Mouse (Mus musculus) brain, embryonic 14.5 days (tissue): ENCODE results near the gene Efcab8.

ENCODE experiments used
- CTCF ChIP-seq: fragments of 200-500 bp; IDR thresholded peaks from 2 replicates; pipeline ENCODE4 v1.5.1; 2012; ENCODE audit warnings: inconsistent platforms, mild to moderate bottlenecking, moderate library complexity, borderline replicate concordance; ENCODE audit not compliant: insufficient read depth, insufficient read length; ENCODE audit errors: extremely low read depth
- POLR2A ChIP-seq: fragments of 200-500 bp; IDR thresholded peaks from 2 replicates; pipeline ENCODE4 v1.6.1; 2012; ENCODE audit warnings: mild to moderate bottlenecking, inconsistent platforms, borderline replicate concordance; ENCODE audit not compliant: poor library complexity, insufficient read depth, insufficient read length, severe bottlenecking; ENCODE audit errors: extremely low read depth

DNA sequence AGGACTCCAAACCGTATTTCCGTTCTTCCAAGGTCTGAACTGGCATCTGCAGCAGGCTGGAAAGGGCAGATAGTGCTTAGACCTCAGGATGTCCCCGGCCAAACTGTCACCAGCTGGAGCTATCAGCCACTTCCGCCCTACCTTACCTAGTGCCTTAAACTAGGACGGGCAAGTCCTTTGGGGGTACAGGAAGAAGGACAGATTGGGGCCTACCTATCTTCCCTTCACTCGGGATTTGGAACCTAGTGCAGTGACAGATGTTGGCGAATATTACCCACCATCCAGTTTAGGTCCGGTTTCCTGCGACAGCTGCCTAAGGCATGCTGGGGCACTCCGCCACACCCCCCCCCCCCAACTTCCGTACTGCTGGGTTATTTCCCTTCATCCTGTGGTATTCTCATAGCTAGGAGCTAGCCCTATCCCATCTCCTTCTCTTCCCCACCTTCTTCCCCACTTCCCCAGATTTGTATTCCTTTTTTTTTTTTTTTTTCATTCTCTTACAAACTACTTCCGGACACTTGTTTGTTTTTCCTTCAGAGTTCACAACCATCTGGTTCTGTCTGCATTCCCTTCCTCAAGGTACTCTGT, at the start of gene Efcab8:
- TF ChIP-seq CTCF (no peak), POLR2A (no peak)
